Mouse (Mus musculus) urinary bladder, postnatal 4 days (tissue): ENCODE measurements around the gene Fam69b.

Source experiments
- DNase-seq, 2 experiments: peaks; one replicate each; pipeline ENCODE4 v3.0.0; 2021 to 2022; ENCODE audit warnings: low spot score in 2 of 2

The Fam69b gene

GRCm38 (mm10) chr2:26627921-26628739, at the start of gene Fam69b:
Gene Fam69b, plus strand, starts transcription at chr2:26628457.
- peak; percentile 69 to 82 for DNase-seq

GRCm38 (mm10) chr2:26579714-26580113, 48.5 kb upstream of the Fam69b start, which contains the start of gene Egfl7:
Gene Egfl7, plus strand, starts transcription at chr2:26580014.
- DNase-seq: no peak

- DNase-seq: no peak
These were observed 47.5 kb upstream of the Fam69b start for GRCm38 (mm10) chr2:26580751-26581150.

GRCm38 (mm10) chr2:26582203-26582602, 46.1 kb upstream of the Fam69b start:
- DNase-seq: no peak

GRCm38 (mm10) chr2:26582741-26583140, 45.5 kb upstream of the Fam69b start:
- DNase-seq: no peak

GRCm38 (mm10) chr2:26583640-26584039, 44.6 kb upstream of the Fam69b start:
- DNase-seq: no peak

- no peak for DNase-seq
These were observed 42.5 kb upstream of the Fam69b start for GRCm38 (mm10) chr2:26585713-26586112.

GRCm38 (mm10) chr2:26586294-26587043, 41.8 kb upstream of the Fam69b start, which contains the start of gene Gm20532:
Gene Gm20532, plus strand, starts transcription at chr2:26586639.
- DNase-seq: peak; percentile 58 to 79

- DNase-seq: no peak
These were observed 41.2 kb upstream of the Fam69b start for GRCm38 (mm10) chr2:26587044-26587405.

- DNase-seq: no peak
These were observed 39.7 kb upstream of the Fam69b start for GRCm38 (mm10) chr2:26588573-26588972.

- no peak for DNase-seq
These were observed 39.0 kb upstream of the Fam69b start for GRCm38 (mm10) chr2:26589284-26589683.

- DNase-seq: no peak
These were observed 38.0 kb upstream of the Fam69b start for GRCm38 (mm10) chr2:26590282-26590681.

GRCm38 (mm10) chr2:26590962-26591361, 37.3 kb upstream of the Fam69b start:
- no peak for DNase-seq

GRCm38 (mm10) chr2:26591416-26591815, 36.8 kb upstream of the Fam69b start:
- DNase-seq: no peak

- no peak for DNase-seq
These were observed 34.8 kb upstream of the Fam69b start for GRCm38 (mm10) chr2:26593211-26594021.

GRCm38 (mm10) chr2:26594022-26594346, 34.3 kb upstream of the Fam69b start:
- no peak for DNase-seq

- no peak for DNase-seq
These were observed 33.8 kb upstream of the Fam69b start for GRCm38 (mm10) chr2:26594461-26594933.

GRCm38 (mm10) chr2:26594934-26595724, 33.1 kb upstream of the Fam69b start:
- DNase-seq: no peak

GRCm38 (mm10) chr2:26595725-26596435, 32.4 kb upstream of the Fam69b start:
- no peak for DNase-seq

GRCm38 (mm10) chr2:26596898-26597297, 31.4 kb upstream of the Fam69b start:
- no peak for DNase-seq

GRCm38 (mm10) chr2:26597810-26598209, 30.4 kb upstream of the Fam69b start:
- no peak for DNase-seq
